Mouse (Mus musculus): ENCODE results near the gene Gm20905.
"Not testable (repeated sequence)": the region's sequence is repeated elsewhere in the genome, so short reads cannot be mapped to it uniquely, and the experiment has no call there.

Gene Gm20905

GRCm38 (mm10) chrY:37259503-37259902 is at the start of gene Gm20905:
Gene Gm20905 (minus strand): TSS chrY:37259603.
- not testable (repeated sequence) for DNase-seq

Data from thymus, adult 18-20 months (tissue).